Mouse (Mus musculus) CH12.LX (cell line): ENCODE results near the gene Adam8.

ENCODE experiments used
- CTCF ChIP-seq, 2 experiments: IDR thresholded peaks in 1 of 2; conservative IDR thresholded peaks in 1 of 2; 2 replicates each; pipeline ENCODE4 v1.5.1; 2011 to 2012; ENCODE audit warnings: low read depth in 2 of 2, low read length in 2 of 2, improper control_type of control experiment in 1 of 2, inconsistent platforms in 1 of 2, mild to moderate bottlenecking in 1 of 2, moderate library complexity in 1 of 2
- EP300 ChIP-seq: IDR thresholded peaks from 2 replicates; pipeline ENCODE4 v1.6.1; 2011; ENCODE audit warnings: low read length, improper control_type of control experiment
- RAD21 ChIP-seq: IDR thresholded peaks from 2 replicates; pipeline ENCODE4 v1.6.1; 2011; ENCODE audit warnings: low read depth, mild to moderate bottlenecking, low read length, improper control_type of control experiment, moderate library complexity
- SMC3 ChIP-seq: IDR thresholded peaks from 2 replicates; pipeline ENCODE4 v1.6.1; 2011; ENCODE audit warnings: low read depth, low read length, improper control_type of control experiment
- TCF12 ChIP-seq: IDR thresholded peaks from 2 replicates; pipeline ENCODE4 v1.6.1; 2014; ENCODE audit warnings: low read depth, mild to moderate bottlenecking, inconsistent platforms, low read length, improper control_type of control experiment

DNA sequence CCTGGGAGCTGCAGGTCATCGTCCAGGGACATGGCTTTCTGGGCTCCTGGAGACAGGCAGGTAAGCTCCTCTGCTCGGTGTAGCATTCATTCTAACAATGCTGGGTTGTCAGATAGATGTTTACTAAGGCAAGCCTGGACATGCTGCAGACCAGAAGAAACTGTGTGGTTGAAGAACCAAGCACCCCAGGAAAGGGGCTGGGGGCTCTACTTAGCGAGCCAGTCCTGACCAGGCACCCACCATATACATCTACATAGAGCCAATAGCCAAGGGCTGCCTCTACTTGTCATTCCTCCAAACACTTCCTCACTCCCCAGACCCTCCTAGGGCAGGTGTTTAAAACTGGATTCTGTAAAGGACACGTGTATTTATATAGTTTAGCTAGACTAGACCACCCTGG is 1.8 kb upstream of the Adam8 start:
- TF ChIP-seq CTCF (conservative IDR thresholded peaks at IDR 0.05 in 1 of 2, IDR thresholded peaks at IDR 0.05 in 1 of 2; ENCODE audit: low read depth in 2 of 2, low read length in 2 of 2) (no peak), EP300 (0 out of 2 replicates have a peak, but pooled peaks have one; percentile 16), TCF12 (0 out of 2 replicates have a peak, but pooled peaks have one; percentile 21), SMC3 (no peak), RAD21 (no peak)
